In genomic region chr17:26078851-26079250, GRCm38 (mm10) we compare ENCODE assay signal across 16 mouse cellular contexts. TPM values are rescaled to one million over a fixed set of nuclear protein-coding genes. Genes with fewer than 3 reads are reported as not detected.
"Had no signal": no experiment of that assay in that cellular context is flagged by ENCODE, and none has a peak within 500 bp of the region (broad histone marks: within the 10 kb centered on the region; RNA-seq: fewer than 3 reads in every experiment).

No protein-coding gene starts in this region.

- H3K4me1 ChIP-seq: limb, embryonic 15.5 days; liver, embryonic 13.5 days; lung, embryonic 15.5 days; megakaryocyte, embryonic 14.5 days; midbrain, embryonic 12.5 days; neural tube, embryonic 12.5 days had no signal

- H3K27me3 ChIP-seq: kidney, embryonic 15.5 days; limb, embryonic 15.5 days; lung, embryonic 15.5 days; midbrain, embryonic 12.5 days; neural tube, embryonic 12.5 days had no signal

- ATAC-seq: liver, postnatal 0 days had no signal

- H3K36me3 ChIP-seq: liver, embryonic 13.5 days had no signal

- H3K27ac ChIP-seq: kidney, embryonic 15.5 days; limb, embryonic 15.5 days; liver, embryonic 13.5 days; lung, embryonic 15.5 days; macrophage; midbrain, embryonic 12.5 days; neural tube, embryonic 12.5 days had no signal

- H3K4me2 ChIP-seq: kidney, embryonic 15.5 days; limb, embryonic 15.5 days; liver, embryonic 13.5 days; lung, embryonic 15.5 days; midbrain, embryonic 12.5 days; neural tube, embryonic 12.5 days had no signal

- H3K9me3 ChIP-seq: kidney, embryonic 15.5 days; limb, embryonic 15.5 days; liver, embryonic 13.5 days; lung, embryonic 15.5 days; megakaryocyte, embryonic 14.5 days; midbrain, embryonic 12.5 days; neural tube, embryonic 12.5 days had no signal

- H3K4me3 ChIP-seq: kidney, embryonic 15.5 days; limb, embryonic 15.5 days; liver, embryonic 13.5 days; lung, embryonic 15.5 days; megakaryocyte, embryonic 14.5 days; midbrain, embryonic 12.5 days; neural tube, embryonic 12.5 days had no signal

- H3K9ac ChIP-seq: kidney, embryonic 15.5 days; limb, embryonic 15.5 days; liver, embryonic 13.5 days; liver, postnatal 0 days; lung, embryonic 15.5 days; midbrain, embryonic 12.5 days; neural tube, embryonic 12.5 days had no signal

- DNase-seq: kidney, adult 2 months; kidney, postnatal 14 days; liver, embryonic 13.5 days; liver, postnatal 0 days; lung, postnatal 14 days; retina, postnatal 1 day; right cerebral cortex, postnatal 25 days; thymus, postnatal 4 days had no signal

RNA-seq across cellular contexts. Expression of gene Nme4, which starts 16.6 kb away (rescaled TPM):
- total RNA-seq: monocyte, adult 5-6 weeks had no signal
